Mouse (Mus musculus) liver, adult 2 months (tissue): Measurements from ENCODE around the gene Lrrc59. TPM values are rescaled to one million over a fixed set of nuclear protein-coding genes. Genes with fewer than 3 reads are reported as not detected.
"Not testable (repeated sequence)": the region's sequence is repeated elsewhere in the genome, so short reads cannot be mapped to it uniquely, and the experiment has no call there.

Experiments used
- DNase-seq: peaks from one replicate; pipeline ENCODE4 v3.0.0-alpha.2; 2011; ENCODE audit warnings: low read depth, low spot score; ENCODE audit errors: extremely low read depth
- H3K27ac ChIP-seq: fragments of 200-500 bp; replicated peaks from 2 replicates; pipeline ENCODE4 v1.5.1; 2012; ENCODE audit warnings: low read depth, mild to moderate bottlenecking, control low read depth, inconsistent platforms, low read length; ENCODE audit not compliant: insufficient read depth
- H3K27me3 ChIP-seq: fragments of 200-500 bp; 2 replicates; pipeline ENCODE4 v1.6.1; 2012; ENCODE audit warnings: mild to moderate bottlenecking, moderate library complexity, low read length, inconsistent platforms; ENCODE audit not compliant: control insufficient read depth, insufficient read depth
- H3K36me3 ChIP-seq: fragments of 200-500 bp; 2 replicates; pipeline ENCODE4 v1.6.1; 2012; ENCODE audit warnings: low read length, inconsistent platforms; ENCODE audit not compliant: control insufficient read depth, insufficient read depth
- H3K4me1 ChIP-seq: fragments of 200-500 bp; 2 replicates; pipeline ENCODE4 v1.6.1; 2011; ENCODE audit warnings: low read length; ENCODE audit not compliant: control insufficient read depth, insufficient read depth
- H3K4me3 ChIP-seq: fragments of 200-500 bp; 2 replicates; pipeline ENCODE4 v1.5.1; 2011; ENCODE audit warnings: low read depth, mild to moderate bottlenecking, control low read depth, low read length, moderate library complexity; ENCODE audit not compliant: insufficient read depth
- H3K79me2 ChIP-seq: fragments of 200-500 bp; 2 replicates; pipeline ENCODE4 v1.6.1; 2012; ENCODE audit warnings: inconsistent platforms, mild to moderate bottlenecking, low read length, moderate library complexity; ENCODE audit not compliant: control insufficient read depth, insufficient read depth
- H3K9ac ChIP-seq: fragments of 200-500 bp; 2 replicates; pipeline ENCODE4 v1.6.1; 2012; ENCODE audit warnings: low read depth, mild to moderate bottlenecking, control low read depth, inconsistent platforms, low read length
- CTCF ChIP-seq: fragments of 200-500 bp; IDR thresholded peaks from 2 replicates; pipeline ENCODE4 v1.5.1; 2011; ENCODE audit warnings: low read depth, low read length, control low read depth
- POLR2A ChIP-seq: fragments of 200-500 bp; IDR thresholded peaks from 2 replicates; pipeline ENCODE4 v1.6.1; 2011; ENCODE audit warnings: low read length, control low read depth; ENCODE audit not compliant: insufficient read depth; ENCODE audit errors: extremely low read depth
- whole genome bisulfite sequencing: fragments of 180-500 bp; shearing (Covaris S2); methylation state at CpG from one replicate; pipeline ENCODE4 v1.1.7; 2018; 5-methylcytosine and 5-hydroxymethylcytosine counted together
- polyA plus RNA-seq: library from polyadenylated mRNA; depleted of rRNA; stranded (reverse); fragments of >200 nt; gene quantifications from 2 replicates; pipeline ENCODE4 v1.2.3, GENCODE M21; 2012; rRNA removed
- total RNA-seq: library from RNA; depleted of rRNA; stranded (reverse); fragments of >200 nt; gene quantifications from 2 replicates; pipeline ENCODE4 v1.2.3, GENCODE M21; 2014; rRNA removed

Lrrc59 gene
- total and polyA plus RNA-seq, 2 experiments = 40.6 to 41.2 TPM

- H3K4me1 ChIP-seq = peaks cover 7% of the 10 kb centered on the region
- peaks cover 11% of the 10 kb centered on the region; the same call in 1 of the 2 replicates for H3K79me2 ChIP-seq
- WGBS = 34% methylated on average over 15 of the region's 15 CpGs
- no peak overlapping the region for H3K27ac ChIP-seq
- TF ChIP-seq CTCF = no peak
- TF ChIP-seq POLR2A = no peak
- H3K4me3 ChIP-seq = peak overlapping the region; percentile 93
- H3K27me3 ChIP-seq = no peaks in the 10 kb centered on the region
- DNase-seq = no peak
- 0 out of 2 replicates have a peak overlapping the region, but pooled peaks have one; percentile 13 for H3K9ac ChIP-seq
- no peaks in the 10 kb centered on the region for H3K36me3 ChIP-seq
These were observed 48.1 kb downstream of the Lrrc59 start for GRCm38 (mm10) chr11:94677607-94678145.

DNA sequence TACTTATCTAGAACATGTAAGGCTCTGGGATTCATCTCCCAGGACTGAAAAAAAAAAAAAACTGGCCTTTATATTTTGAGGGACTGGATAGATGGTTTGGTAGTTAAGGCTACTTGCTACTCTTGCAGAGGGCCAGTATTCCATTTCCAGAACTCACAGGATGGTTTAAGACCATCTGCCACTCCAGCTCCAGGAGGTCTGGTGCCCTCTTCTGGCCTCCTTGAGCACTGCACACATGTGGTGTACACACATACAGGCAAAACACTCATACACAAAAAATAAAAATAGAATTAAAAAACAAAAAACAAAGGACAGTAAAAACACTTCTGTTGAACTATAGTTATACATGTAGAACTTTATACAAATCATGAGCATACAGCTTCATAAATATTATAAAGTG lies 51.1 kb downstream of the Lrrc59 start:
- Histone ChIP-seq H3K27me3 (no peaks in the 10 kb centered on the region), H3K36me3 (no peaks in the 10 kb centered on the region), H3K9ac (no peak overlapping the region), H3K27ac (no peak overlapping the region), H3K4me1 (peaks cover 7% of the 10 kb centered on the region), H3K4me3 (no peak overlapping the region), H3K79me2 (peaks cover 8% of the 10 kb centered on the region; the same call in 1 of the 2 replicates)
- no peak for DNase-seq
- TF ChIP-seq POLR2A = no peak
- TF ChIP-seq CTCF = peak; percentile 36; the same call in 1 of the 2 replicates

- WGBS = 69% methylated on average over 4 of the region's 4 CpGs
- H3K4me3 ChIP-seq = no peak overlapping the region
- no peak overlapping the region for H3K27ac ChIP-seq
- H3K36me3 ChIP-seq = no peaks in the 10 kb centered on the region
- H3K4me1 ChIP-seq = peaks cover under 1% of the 10 kb centered on the region; the same call in 1 of the 2 replicates
- TF ChIP-seq POLR2A (no peak), CTCF (no peak)
- H3K9ac ChIP-seq = no peak overlapping the region
- no peaks in the 10 kb centered on the region for H3K27me3 ChIP-seq
- H3K79me2 ChIP-seq = peaks cover 6% of the 10 kb centered on the region; the same call in 1 of the 2 replicates
- no peak for DNase-seq
These were observed 52.1 kb downstream of the Lrrc59 start for GRCm38 (mm10) chr11:94681640-94682039.

DNA sequence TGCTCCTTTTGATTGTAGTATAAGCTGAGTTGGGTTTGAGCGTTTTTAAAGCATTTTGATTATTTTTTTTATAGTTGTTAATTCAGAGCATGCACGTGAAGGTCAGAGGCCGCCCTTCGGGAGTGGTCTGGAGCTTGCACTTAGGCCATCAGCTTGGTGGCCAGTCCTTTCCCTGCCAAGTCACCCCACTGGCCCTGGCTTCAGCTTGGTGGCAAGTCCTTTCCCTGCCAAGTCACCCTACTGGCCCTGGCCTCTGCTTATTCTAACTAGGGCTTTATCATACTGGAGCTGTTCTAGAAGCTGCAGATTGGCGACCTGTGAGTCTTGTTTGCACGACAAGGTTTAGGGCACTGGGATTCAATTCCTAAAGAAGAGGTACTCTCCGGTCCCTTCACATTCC lies 52.9 kb downstream of the Lrrc59 start:
- Histone ChIP-seq H3K79me2 (no peaks in the 10 kb centered on the region), H3K4me1 (no peaks in the 10 kb centered on the region), H3K9ac (no peak overlapping the region), H3K4me3 (no peak overlapping the region), H3K27me3 (no peaks in the 10 kb centered on the region), H3K36me3 (no peaks in the 10 kb centered on the region), H3K27ac (no peak overlapping the region)
- WGBS = 70% methylated on average over 7 of the region's 7 CpGs
- TF ChIP-seq POLR2A (no peak), CTCF (no peak)
- peak; percentile 60 for DNase-seq

DNA sequence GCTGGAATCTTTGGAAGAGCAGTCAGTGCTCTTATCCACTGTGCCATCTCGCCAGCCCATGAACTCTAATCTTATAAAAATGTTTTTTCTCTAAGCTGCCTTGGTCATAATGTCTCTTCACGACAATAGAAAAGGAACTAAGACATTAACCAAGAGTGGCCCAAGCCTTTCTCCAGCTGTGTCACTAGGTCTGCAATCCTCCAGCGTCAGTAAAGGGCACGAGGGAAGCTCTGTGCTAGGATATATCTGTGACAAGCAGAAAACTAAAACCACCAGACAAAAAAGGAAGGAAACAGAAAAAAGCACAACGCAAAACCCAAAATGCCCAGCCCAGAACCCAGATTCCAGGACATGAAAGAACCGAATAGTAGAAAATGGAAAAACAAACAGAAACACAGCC lies 57.6 kb downstream of the Lrrc59 start:
- no peak for DNase-seq
- H3K4me3 ChIP-seq = no peak overlapping the region
- TF ChIP-seq CTCF (no peak), POLR2A (no peak)
- no peaks in the 10 kb centered on the region for H3K4me1 ChIP-seq
- H3K27ac ChIP-seq = no peak overlapping the region
- 82% methylated on average over 6 of the region's 6 CpGs for WGBS
- no peaks in the 10 kb centered on the region for H3K36me3 ChIP-seq
- H3K27me3 ChIP-seq = no peaks in the 10 kb centered on the region
- no peaks in the 10 kb centered on the region for H3K79me2 ChIP-seq
- no peak overlapping the region for H3K9ac ChIP-seq

- H3K79me2 ChIP-seq, H3K27me3 ChIP-seq, H3K36me3 ChIP-seq, H3K27ac ChIP-seq, H3K4me1 ChIP-seq, H3K9ac ChIP-seq, DNase-seq, H3K4me3 ChIP-seq: not testable (repeated sequence)
These were observed 62.9 kb downstream of the Lrrc59 start for GRCm38 (mm10) chr11:94692502-94692901.

Other genes starting within 250 kb of the Lrrc59 start
- gene Abcc3, start 236.8 kb upstream of the Lrrc59 start, total RNA-seq = 180 and 280 TPM in 2 replicates
- gene Abcc3, start 236.8 kb upstream of the Lrrc59 start, polyA plus RNA-seq = 251 and 292 TPM in 2 replicates
- under 0.01 and 0.07 TPM in 2 replicates for gene Cacna1g, start 155.6 kb upstream of the Lrrc59 start, total RNA-seq
- 0.26 and 0.51 TPM in 2 replicates for gene Cacna1g, start 155.6 kb upstream of the Lrrc59 start, polyA plus RNA-seq
- gene Spata20, start 143.6 kb upstream of the Lrrc59 start, total RNA-seq = not detected in 2 replicates
- gene Spata20, start 143.6 kb upstream of the Lrrc59 start, polyA plus RNA-seq = not detected in 2 replicates
- gene Epn3, start 129.8 kb upstream of the Lrrc59 start, total RNA-seq = not detected in 2 replicates
- 0.05 and 0.11 TPM in 2 replicates for gene Epn3, start 129.8 kb upstream of the Lrrc59 start, polyA plus RNA-seq
- gene Mycbpap, start 108.0 kb upstream of the Lrrc59 start, total RNA-seq = 0.09 TPM in 1 of 2 replicates, not detected in the other
- gene Mycbpap, start 108.0 kb upstream of the Lrrc59 start, polyA plus RNA-seq = 0.02 and 0.04 TPM in 2 replicates
- gene Rsad1, start 80.5 kb upstream of the Lrrc59 start, total RNA-seq = 2.1 and 2.6 TPM in 2 replicates
- 5.7 and 8.0 TPM in 2 replicates for gene Rsad1, start 80.5 kb upstream of the Lrrc59 start, polyA plus RNA-seq
- gene Chad, start 64.7 kb upstream of the Lrrc59 start, total RNA-seq = not detected in 2 replicates
- gene Chad, start 64.7 kb upstream of the Lrrc59 start, polyA plus RNA-seq = not detected in 2 replicates
- gene Acsf2, start 27.9 kb upstream of the Lrrc59 start, total RNA-seq = 42.4 and 43.4 TPM in 2 replicates
- 81.9 and 97.8 TPM in 2 replicates for gene Acsf2, start 27.9 kb upstream of the Lrrc59 start, polyA plus RNA-seq
- gene Mrpl27, start 24.0 kb downstream of the Lrrc59 start, total RNA-seq = 87.4 and 112 TPM in 2 replicates
- gene Mrpl27, start 24.0 kb downstream of the Lrrc59 start, polyA plus RNA-seq = 68.7 and 74.6 TPM in 2 replicates
- gene Eme1, start 24.2 kb downstream of the Lrrc59 start, total RNA-seq = 0.09 and 0.27 TPM in 2 replicates
- gene Eme1, start 24.2 kb downstream of the Lrrc59 start, polyA plus RNA-seq = 0.12 TPM in 1 of 2 replicates, not detected in the other
- 11.4 and 12.6 TPM in 2 replicates for gene Xylt2, start 47.7 kb downstream of the Lrrc59 start, total RNA-seq
- 18.9 and 19.7 TPM in 2 replicates for gene Xylt2, start 47.7 kb downstream of the Lrrc59 start, polyA plus RNA-seq
- gene Gm11541, start 74.7 kb downstream of the Lrrc59 start, total RNA-seq = not detected in 2 replicates
- not detected in 2 replicates for gene Gm11541, start 74.7 kb downstream of the Lrrc59 start, polyA plus RNA-seq
- gene Cdc34b, start 112.0 kb downstream of the Lrrc59 start, total RNA-seq = not detected in 2 replicates
- gene Cdc34b, start 112.0 kb downstream of the Lrrc59 start, polyA plus RNA-seq = 0.07 TPM in 1 of 2 replicates, not detected in the other
- gene Tmem92, start 152.9 kb downstream of the Lrrc59 start, total RNA-seq = not detected in 2 replicates
- not detected in 2 replicates for gene Tmem92, start 152.9 kb downstream of the Lrrc59 start, polyA plus RNA-seq